Mouse (Mus musculus): Measurements from ENCODE around the gene Ralgps2.

Ralgps2 gene

DNA sequence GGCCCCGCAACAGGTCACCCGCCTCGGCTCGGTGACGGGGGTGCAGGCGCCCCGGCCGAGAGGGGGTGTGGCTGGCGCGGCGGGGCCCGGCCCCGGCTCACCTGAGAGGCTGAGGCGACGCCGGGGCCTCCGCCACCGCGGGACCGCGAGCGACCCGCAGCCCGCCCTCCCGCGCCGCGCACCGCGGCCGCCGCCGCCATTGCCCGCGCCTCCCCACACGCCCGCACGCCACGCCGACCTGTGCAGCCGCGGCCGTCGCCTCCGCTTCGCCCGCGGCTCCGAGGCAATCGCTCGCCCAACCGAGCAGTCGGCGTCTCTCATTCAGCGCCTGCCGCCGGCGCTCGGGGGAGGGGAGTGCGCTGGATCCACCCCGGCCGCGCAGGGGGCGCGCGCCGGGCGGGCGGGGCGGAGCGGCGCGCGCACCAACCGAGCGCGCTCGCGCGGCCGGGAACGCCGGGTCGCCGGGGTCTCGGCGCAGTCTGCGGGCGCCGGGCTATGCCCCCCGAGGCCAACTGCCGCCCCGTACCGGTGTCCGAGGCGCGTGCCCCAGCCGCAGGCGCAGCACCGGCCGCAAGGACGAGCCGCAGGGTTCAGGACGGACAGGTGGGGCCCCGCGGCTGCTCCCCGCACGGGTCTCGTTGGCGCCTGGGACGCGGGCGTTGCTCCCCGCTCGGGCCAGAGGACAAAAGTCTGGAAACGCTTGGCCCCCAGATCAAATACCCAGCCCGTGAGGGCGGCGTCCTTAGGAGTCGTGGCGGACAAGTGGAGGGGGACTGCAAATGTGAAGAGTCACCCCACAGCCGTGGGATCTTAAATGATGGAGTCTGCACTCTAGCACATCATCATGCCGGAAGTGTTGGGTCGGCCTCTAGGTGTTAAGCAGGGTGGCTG is at the start of gene Ralgps2:
Ralgps2 (minus strand) TSS at position 376 of the 891 bp plus-strand sequence.
- peak; percentile 80 for DNase-seq (ENCODE audit: low read depth, low spot score)

DNA sequence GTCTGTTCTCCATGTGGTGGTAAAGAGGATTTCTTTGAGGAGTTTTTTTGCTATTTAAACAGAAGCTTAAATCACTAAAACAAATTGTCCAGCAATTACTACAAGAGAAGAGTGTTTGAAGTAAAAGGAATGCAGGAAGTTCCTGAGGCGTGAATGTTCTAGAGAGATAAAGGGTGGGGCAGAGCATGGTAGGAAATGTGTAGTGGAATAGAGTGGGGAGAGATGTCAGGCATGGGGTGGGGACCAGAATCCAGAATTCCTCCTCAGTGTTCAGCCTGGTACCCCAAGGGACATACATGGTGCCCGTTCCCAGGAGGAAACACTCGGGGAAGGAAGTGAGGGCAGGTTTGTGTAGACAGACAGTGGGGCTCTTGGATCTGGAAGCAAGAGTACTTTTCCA is 48.1 kb upstream of the Ralgps2 start:
- DNase-seq (ENCODE audit: low read depth, low spot score), result peak; percentile 37

DNA sequence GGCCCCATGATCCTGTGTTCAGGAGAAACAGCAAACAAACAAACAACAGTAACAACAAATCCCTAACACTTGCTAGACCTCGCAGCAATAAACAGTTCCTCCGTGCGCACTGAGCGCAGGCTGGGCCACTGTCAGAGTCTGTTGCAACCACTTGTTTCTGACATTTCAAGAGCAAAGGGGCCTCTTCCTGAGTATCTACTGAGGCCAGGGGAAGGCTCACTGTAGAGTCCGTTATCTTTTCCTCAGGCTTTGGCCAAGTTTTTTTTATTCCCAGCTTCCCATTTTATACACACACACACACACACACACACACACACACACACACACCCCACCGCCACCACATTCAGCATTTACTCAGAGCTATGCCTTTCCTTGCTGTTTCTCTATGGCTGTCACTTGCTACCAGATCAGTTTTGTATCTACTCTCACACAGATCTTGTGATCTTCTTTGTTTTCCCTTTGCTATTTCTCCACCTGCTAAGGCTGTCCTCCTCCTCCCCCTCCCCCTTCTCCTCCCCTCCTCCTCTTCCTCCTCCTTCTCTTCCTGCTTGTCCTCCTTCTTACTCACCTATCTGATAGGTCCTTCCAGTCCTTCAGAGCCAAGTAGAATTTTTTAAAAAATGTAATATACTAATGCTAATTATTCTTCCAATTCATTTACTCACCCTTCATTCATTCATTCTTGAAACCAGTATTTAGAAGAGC is 47.4 kb upstream of the Ralgps2 start:
- DNase-seq (ENCODE audit: low read depth, low spot score), result no peak

DNA sequence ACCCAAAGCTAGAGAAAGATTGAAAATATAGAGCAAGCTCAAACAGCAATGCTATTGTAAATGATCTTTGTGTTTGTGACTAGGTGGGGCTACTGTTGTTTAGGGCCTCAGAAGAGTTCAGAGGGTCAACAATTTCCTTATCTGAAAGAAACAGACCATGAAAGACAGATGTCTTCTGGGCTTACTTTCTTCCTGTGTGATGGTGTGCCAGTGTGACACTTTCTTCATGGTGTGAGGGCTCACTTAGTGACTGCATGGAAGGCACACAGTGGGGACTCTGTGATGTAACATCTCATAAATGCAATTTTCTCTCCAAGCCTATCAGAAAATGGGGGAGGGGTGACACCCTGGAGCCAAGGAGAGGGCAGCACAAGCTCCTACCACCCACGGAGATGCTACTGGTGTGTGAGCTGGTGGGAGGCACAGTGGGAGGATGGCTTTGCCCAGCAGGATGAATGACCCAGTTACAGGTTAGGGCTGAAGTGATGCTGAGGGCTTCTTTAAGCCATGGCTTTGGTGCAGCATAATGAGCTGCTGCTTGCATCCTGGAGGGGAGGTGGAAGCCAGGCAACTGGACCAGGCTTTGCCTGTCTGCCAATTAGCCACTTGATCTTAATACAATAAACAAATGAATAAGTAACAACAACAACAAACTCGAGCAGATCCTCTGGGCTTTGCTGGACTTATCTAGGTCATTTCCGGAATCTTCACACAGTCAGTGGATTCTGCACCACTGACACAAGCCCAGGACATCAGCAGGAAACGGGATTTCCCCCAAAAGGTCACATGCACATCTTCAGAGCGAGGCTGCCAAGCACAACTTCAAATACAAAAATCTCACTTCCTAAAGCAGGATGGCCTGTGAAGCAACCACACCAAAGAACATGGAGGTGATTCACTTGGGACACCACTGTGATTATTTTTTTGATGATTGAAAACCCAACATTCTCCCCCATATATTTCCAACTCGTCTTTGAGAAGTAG is 46.5 kb upstream of the Ralgps2 start:
- DNase-seq (ENCODE audit: low read depth, low spot score), result no peak

DNA sequence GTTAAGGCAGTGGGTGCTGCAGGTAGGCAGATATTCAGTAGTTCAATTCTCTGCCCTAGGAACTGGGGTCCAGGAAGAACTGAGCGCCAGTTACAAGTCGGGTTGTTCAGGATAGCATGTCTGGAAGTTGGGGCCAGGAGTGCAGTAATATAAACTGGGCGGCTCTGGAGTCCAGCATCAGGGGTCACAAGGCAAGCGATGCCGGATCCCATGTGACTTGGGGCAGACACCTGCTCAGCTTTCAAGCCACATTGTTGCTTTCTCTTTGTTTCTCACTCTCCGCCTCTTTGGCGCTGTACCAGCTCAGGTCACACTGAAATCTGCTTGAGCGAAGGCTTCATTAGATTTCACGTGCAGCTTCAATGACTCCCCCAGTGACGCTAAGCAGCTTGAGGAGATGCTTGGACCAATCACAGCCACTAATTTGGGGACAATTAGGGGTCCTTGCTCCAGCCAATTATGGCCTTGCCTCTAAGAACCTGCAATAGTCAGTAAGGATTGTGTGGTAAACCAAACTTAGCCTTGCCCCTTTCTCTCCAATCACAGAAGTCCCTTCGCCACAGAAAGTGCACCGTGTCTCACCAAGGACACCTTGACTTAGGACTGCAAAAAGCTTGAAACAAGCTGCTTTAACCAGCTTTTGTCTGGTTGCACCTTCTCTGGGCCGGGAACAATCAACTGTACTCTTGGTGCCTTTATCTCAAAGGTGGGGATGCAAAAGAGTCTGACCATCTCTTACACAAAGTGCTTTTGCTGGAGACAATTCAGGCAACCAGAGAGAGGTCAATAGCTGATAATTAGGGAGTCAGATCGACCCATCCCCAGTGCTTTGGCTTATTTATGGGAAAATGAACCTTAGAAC is 43.8 kb upstream of the Ralgps2 start:
- peak; percentile 95 for DNase-seq (ENCODE audit: low read depth, low spot score)

DNA sequence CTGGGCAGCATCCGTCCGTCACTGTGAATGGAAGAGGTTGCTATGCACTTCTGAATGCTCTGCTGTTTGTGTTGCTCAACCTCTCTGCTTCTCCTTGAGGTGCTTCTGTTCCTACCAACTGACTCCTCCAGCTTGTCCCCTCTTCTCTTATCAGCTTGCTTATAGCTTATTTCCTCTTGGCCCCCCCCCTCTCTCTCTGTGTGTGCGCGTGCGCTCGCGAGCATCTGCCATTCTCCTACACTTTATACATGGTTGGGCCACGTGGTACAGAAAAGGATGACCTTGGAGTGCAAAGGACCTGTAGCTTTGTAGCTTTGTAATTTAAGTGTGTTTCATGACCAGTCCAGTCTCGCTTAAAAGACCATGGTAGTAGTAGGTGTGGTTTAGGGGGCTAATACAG is 42.5 kb upstream of the Ralgps2 start:
- DNase-seq (ENCODE audit: low read depth, low spot score), result no peak

DNA sequence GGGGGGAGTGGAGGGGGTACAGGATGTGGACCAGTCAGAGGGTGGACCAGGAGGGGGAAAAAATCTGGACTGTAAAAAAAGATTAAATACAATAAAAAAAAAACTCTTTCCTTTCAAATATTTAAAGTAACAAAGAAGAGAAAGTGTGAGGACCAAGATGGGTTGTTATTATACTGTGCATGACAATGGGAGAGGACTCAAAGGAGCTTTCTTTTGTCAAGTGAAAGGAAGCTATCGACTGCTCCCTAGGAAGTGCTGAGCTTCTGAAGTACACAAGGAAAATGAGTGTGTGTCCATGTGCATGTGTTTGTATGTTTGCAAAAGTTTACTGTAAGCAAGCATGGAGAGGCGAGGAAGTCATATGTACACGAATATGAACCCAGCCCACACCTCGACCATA is 40.3 kb upstream of the Ralgps2 start:
- DNase-seq (ENCODE audit: low read depth, low spot score), result no peak

DNA sequence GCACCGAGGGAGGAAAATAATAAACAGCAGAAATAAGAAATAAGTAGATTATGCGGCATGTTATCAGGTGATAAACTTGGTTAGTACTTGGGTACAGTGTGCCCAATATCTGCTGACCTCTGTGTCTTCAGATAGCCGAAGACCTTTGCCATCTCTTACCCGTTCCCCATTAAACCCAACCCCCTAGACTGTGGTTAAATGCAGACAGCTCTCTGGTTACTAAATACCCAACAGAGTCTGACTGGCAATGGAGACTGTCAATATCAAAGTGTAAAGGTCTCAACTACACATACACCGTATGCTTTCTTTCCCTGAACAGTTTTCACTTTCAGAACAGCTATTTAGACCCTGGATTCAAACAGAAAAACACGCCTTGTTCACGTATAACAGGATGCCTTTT is 39.2 kb upstream of the Ralgps2 start:
- no peak for DNase-seq (ENCODE audit: low read depth, low spot score)

DNA sequence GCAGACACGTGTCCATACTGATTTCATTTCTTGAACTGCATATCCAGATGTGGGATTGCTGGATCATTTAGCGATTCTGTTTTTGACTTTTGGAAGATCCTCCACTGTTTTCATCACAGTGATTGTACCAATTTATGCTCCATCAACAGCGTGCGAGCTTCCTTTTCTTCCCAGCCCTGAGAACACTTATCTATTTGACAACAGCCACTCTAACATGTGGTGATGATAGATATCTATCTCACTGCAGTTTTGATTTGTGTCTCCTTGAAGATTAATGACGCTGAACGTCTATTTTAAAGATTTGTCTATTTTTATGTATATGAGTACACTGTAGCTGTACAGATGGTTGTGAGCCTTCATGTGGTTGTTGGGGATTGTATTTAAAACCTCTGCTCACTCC is 34.4 kb upstream of the Ralgps2 start:
- DNase-seq (ENCODE audit: low read depth, low spot score), result no peak

DNA sequence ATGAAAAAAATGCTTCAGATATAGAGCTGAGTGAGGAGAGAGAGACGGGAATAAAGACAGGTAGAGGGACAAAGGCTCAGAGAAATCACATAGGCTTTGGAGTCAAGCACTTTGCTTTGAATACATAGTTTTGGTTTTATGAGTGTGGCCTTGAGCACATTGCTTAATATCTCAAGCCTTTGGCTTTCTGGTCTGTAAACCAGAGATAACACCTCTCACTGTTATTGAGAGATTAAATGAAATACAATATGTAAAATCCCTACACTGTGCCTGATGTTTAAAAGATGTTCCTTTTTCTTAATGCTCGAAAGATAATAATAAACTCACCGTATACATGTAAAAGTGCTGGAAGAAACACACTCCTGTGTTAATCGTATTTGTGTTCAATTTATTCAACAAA is 33.0 kb upstream of the Ralgps2 start:
- no peak for DNase-seq (ENCODE audit: low read depth, low spot score)

DNA sequence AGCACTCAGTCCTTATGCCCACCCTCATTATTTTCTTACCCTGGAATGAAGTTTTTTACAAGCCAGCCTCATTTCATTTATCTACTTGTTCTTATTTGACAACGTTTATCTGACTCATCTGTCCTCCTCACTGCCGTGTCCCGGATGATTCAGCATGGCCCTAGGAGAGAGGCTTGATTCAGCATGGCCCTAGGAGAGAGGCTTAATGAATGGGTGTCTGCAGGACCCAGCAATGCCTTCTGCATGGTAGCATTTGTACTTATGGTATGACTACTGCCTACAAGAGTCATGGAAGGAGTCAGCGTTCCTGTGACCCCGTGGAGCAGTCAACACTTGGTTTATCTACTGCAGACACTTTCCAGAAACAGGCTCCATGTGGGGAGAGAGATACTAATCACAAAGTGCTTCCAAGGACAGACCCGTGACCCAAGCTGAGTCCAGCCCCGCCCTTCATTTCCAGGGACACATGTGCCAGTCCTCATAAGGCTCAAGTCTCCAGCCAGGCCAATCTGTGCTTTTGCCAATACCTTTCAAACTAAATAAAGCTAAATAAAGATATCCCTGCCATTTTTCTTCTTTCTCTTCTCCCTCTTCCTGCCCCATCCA is 31.9 kb upstream of the Ralgps2 start:
- no peak for DNase-seq (ENCODE audit: low read depth, low spot score)

DNA sequence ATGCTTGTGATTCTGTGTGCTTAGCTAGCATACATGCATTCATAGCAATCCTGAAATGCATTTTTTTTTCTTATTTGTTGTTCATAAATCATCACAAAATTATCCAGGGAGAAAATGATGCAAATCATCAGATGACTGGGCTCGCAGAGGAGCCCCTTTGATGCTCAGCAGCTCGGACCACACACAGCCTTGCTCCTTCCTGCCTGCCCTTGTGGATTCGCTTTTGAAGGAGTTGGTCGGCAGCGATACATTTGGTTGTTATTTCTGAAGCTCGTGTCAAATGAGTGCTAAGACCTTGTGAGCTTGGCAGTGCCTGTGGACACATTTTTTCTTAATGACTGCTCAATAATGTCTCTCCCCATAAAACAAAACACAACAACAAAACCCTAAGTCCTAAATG is 31.2 kb upstream of the Ralgps2 start:
- no peak for DNase-seq (ENCODE audit: low read depth, low spot score)

DNA sequence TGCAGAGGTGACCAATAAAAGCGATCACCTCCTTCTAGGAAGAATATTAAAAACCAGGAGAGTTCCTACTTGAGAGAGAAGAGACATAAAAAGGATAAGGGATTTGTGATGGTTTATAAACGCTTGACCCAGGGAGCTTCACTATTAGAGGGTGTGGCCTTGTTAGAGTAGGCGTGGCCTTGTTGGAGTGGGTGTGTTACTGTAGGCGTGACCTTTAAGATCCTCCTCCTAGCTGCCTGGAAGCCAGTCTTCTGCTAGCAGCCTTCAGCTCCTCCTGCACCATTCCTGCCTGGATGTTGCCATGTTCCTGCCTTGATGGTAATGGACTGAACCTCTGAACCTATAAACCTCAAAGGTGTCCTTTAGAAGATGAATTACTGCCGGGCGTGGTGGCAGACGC is 28.7 kb upstream of the Ralgps2 start:
- DNase-seq (ENCODE audit: low read depth, low spot score), result peak; percentile 79

DNA sequence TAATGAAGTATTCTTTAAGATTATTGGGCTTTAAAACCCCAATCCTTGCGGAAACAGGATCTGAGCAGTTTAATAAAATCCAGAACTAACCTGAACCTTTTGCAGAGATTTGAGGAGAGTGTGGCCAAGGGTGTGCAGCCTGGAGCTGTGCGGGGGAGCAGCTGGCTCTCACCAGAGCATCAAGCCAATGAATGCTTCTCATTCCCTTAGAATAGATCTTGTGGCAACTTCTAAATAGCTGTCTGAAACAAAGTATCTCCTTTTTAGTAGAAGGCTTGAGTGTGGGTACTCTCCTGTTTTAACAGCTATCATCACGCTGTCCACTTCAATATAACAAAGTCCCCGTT is 25.1 kb upstream of the Ralgps2 start:
- no peak for DNase-seq (ENCODE audit: low read depth, low spot score)

DNA sequence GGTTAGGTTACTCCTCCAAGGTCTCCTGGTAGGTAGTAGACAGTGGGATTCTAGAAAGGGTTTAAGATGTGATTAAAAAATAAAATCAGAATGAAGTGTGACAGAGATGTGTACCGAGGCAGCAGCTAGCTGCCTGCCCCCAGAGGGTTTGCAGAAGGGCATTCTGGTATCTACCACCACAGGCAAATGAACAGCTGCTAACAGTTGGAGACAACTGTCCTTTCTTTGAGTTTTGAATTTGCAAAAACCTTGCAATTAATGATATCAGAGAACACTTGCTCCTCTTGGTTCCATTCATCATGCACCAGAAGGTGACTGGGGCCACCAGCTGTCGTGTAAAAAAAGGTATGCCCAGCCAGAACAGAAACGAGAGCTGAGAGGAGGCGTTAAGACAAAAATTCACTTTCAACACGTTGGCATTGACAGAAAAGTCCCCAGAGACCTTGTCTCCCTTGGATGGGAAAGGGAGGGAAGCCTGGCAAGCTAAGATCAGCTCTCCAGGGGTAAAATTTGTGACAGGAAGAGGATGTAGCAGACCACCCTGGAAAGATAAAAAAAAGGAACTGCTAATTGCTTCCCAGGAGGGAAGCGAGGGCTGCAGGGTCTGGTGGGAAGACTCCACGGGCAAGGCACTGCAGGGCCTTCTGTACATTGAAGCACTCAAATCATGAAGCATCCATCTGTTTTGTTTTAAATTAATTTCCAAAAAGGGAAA is 24.6 kb upstream of the Ralgps2 start:
- DNase-seq (ENCODE audit: low read depth, low spot score), result no peak

DNA sequence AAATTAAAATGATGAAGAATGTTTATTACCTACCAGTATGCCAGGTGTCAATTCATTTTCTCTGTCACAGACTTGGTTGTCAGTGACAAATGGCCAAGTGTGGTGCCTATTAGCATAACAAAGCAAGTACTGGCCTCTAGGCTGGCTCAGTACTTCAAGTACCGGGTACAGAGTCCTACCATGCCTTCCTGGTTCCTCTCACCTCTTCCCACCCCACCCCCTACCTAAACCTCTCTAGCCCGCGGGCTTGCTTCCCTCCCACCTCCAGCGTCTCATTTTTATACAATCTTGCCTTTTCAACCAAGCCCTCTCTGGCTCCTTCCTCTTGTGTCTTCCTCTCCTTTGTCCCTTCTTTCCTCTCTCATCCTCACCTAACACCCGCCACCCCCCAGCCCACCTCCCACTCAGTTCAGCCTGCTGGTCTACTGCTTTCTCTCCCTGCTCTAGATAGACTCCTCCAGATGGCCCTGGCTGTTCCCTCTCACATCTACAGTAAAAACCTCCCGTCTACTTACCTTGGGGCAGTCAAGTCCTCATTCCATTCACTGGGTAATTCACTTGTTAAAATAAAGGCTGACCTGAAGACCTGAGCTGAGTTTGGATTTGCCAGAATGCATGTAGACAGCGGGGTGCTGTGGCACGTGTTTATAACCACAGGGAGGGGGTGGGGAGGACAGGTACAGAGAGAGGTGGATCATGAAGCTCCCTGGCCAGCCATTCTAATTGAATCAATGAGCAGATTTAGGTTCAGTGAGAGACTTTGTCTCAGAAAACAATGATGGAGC is 22.2 kb upstream of the Ralgps2 start:
- peak; percentile 62 for DNase-seq (ENCODE audit: low read depth, low spot score)

DNA sequence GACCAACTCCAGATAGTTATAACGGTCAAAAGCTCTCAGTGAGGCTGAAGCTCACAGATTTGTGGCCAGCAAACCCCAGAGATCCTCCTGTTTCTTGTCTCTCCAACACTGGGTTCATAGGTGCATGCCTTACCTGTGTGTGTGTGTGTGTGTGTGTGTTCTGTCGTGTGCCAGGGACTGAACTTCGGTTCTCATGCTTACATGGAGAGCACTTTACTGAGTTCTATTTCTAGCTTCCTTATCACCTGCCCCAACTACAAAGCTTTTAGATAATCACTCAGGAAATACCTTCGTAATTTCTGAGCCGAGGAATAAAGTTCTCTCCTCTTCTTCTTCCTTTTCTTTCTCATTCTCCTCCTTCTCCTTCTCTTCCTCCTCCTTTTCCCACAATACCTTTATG is 19.6 kb upstream of the Ralgps2 start:
- DNase-seq (ENCODE audit: low read depth, low spot score), result no peak

DNA sequence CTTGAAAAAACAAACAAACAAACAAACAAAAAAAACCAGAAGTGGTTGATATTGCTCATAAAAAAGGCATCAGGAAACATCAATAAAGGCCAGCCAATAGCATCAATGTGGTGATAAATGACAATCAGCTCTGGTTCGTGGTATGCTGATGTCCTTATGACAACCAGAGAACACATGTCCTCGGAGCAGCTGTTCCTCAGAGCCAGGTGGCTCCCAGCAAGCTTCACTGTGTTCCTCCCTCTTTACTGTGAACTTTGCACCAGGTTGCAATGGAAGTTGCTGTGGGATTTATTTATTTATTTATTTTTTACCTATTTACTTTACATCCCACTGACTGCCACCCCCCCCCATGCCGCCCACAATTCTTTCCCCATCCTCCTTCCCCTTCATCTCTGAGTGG is 17.9 kb upstream of the Ralgps2 start:
- no peak for DNase-seq (ENCODE audit: low read depth, low spot score)
